12 mouse cellular contexts compared by ENCODE assay signal in genomic region chr10:80585581-80585980, GRCm38 (mm10). TPM values are rescaled to one million over a fixed set of nuclear protein-coding genes. Genes with fewer than 3 reads are reported as not detected.
DNase-seq lines count a peak whose midpoint lies in the region; ATAC-seq and TF ChIP-seq lines count a peak whose summit lies in the region.
"Had no signal": no experiment of that assay in that cellular context is flagged by ENCODE, and none has a peak within 500 bp of the region (broad histone marks: within the 10 kb centered on the region; RNA-seq: fewer than 3 reads in every experiment).

No protein-coding gene starts in this region.

- no peaks in the 10 kb centered on the region for H3K27me3 ChIP-seq in heart, adult 2 months (ENCODE audit: control insufficient read depth, insufficient read depth, low read length)
- H3K27me3 ChIP-seq in embryonic facial prominence, embryonic 10.5 days (replicated peaks; ENCODE audit: low read depth, poor library complexity, severe bottlenecking): no peaks in the 10 kb centered on the region
- no peaks in the 10 kb centered on the region for H3K27me3 ChIP-seq in limb, embryonic 11.5 days (ENCODE audit: control insufficient read depth, insufficient read depth, low read length)

- 82% methylated on average over 8 of the region's 8 CpGs for WGBS in heart, adult 2 months
- WGBS in embryonic facial prominence, embryonic 10.5 days: 95% methylated on average over 8 of the region's 8 CpGs
- 96% methylated on average over 8 of the region's 8 CpGs for WGBS in limb, embryonic 11.5 days

- H3K36me3 ChIP-seq in heart, adult 2 months (ENCODE audit: control insufficient read depth, insufficient read depth, low read length): no peaks in the 10 kb centered on the region
- H3K36me3 ChIP-seq in embryonic facial prominence, embryonic 10.5 days (replicated peaks): peaks cover 56% of the 10 kb centered on the region
- H3K36me3 ChIP-seq in limb, embryonic 11.5 days (ENCODE audit: control insufficient read depth, insufficient read depth, low read length): peaks cover 10% of the 10 kb centered on the region

- no peak for TF ChIP-seq POLR2A in heart, adult 2 months (IDR thresholded peaks at IDR 0.05; ENCODE audit: insufficient read depth, low read depth, low read length)

- H3K79me2 ChIP-seq in heart, adult 2 months (replicated peaks; ENCODE audit: control insufficient read depth, insufficient read depth, low read length): peaks cover 5% of the 10 kb centered on the region; the same call in 1 of the 2 replicates

- no peaks in the 10 kb centered on the region for H3K9me3 ChIP-seq in embryonic facial prominence, embryonic 10.5 days
- H3K9me3 ChIP-seq in limb, embryonic 11.5 days (ENCODE audit: control insufficient read depth, low read length): no peaks in the 10 kb centered on the region

- no peak for ATAC-seq in limb, embryonic 11.5 days (ENCODE audit: insufficient number of reproducible peaks, low FRiP score, low TSS enrichment, low read depth)

- intact Hi-C loops in heart, adult 2 months (cut with DNase I): no loop called here
- intact Hi-C loops in heart, postnatal 14 days (cut with DNase I): no loop called here
- intact Hi-C loops in gastrocnemius, postnatal 14 days (cut with DNase I; ENCODE audit: low total_unique reads): no loop called here

- DNase-seq in heart, adult 2 months: no peak
- DNase-seq in heart, postnatal 14 days: no peak
- peak; percentile 15 for DNase-seq in layer of hippocampus, adult 9-11 months
- no peak for DNase-seq in layer of hippocampus, postnatal 14 days (ENCODE audit: low spot score in 2 of 2)
- DNase-seq in embryonic facial prominence, embryonic 10.5 days (ENCODE audit: low spot score): no peak
- no peak for DNase-seq in limb, embryonic 11.5 days (ENCODE audit: low spot score)
- no peak for DNase-seq in ovary, adult 18-20 months (ENCODE audit: low spot score)
- no peak for DNase-seq in gastrocnemius, postnatal 14 days
- DNase-seq: adrenal gland, postnatal 14 days; lung, adult 18-20 months; right cerebral cortex, postnatal 25 days had no signal

- no peak for TF ChIP-seq EP300 in heart, adult 2 months (IDR thresholded peaks at IDR 0.05; ENCODE audit: insufficient read depth, low read depth, low read length)

- H3K4me1 ChIP-seq in heart, adult 2 months (ENCODE audit: control insufficient read depth, insufficient read depth, low read length): peaks cover 25% of the 10 kb centered on the region
- peaks cover 53% of the 10 kb centered on the region for H3K4me1 ChIP-seq in embryonic facial prominence, embryonic 10.5 days
- peaks cover 13% of the 10 kb centered on the region for H3K4me1 ChIP-seq in limb, embryonic 11.5 days (ENCODE audit: control insufficient read depth, insufficient read depth, low read length)

- H3K9ac ChIP-seq in heart, adult 2 months (ENCODE audit: low read depth, low read length): no peak overlapping the region
- H3K9ac ChIP-seq in limb, embryonic 11.5 days (ENCODE audit: low read length): no peak overlapping the region; the same call in 1 of the 2 replicates

- peak overlapping the region; percentile 84 for H3K27ac ChIP-seq in heart, adult 2 months
- H3K27ac ChIP-seq in embryonic facial prominence, embryonic 10.5 days (replicated peaks): no peak overlapping the region; the same call in 1 of the 2 replicates
- H3K27ac ChIP-seq in limb, embryonic 11.5 days (replicated peaks; ENCODE audit: low read depth, low read length): no peak overlapping the region

- H3K4me3 ChIP-seq in heart, adult 2 months: peak overlapping the region; percentile 37; the same call in 1 of the 2 replicates
- H3K4me3 ChIP-seq in embryonic facial prominence, embryonic 10.5 days: peak overlapping the region; percentile 35
- no peak overlapping the region for H3K4me3 ChIP-seq in limb, embryonic 11.5 days (ENCODE audit: low read depth, low read length)

- no peak for TF ChIP-seq CTCF in heart, adult 2 months (IDR thresholded peaks at IDR 0.05)

- 0 out of 2 replicates have a peak overlapping the region, but pooled peaks have one; percentile 4 for H3K4me2 ChIP-seq in limb, embryonic 11.5 days (ENCODE audit: low read depth, severe bottlenecking)

RNA-seq across cellular contexts. Expression of gene Abhd17a, which starts 4.6 kb away (rescaled TPM):
- 10 to 100 TPM; 40.2 to 46.9 TPM for total RNA-seq in heart, adult 2 months (2021)
- 67.3 and 80.0 TPM in 2 replicates for polyA plus RNA-seq in heart, adult 2 months (2012; rRNA removed)
- 10 to 100 TPM; 73.0 to 75.1 TPM for total RNA-seq in heart, postnatal 14 days (2021)
- total RNA-seq in layer of hippocampus, postnatal 14 days (2021): 100 to 1,000 TPM; 189 to 197 TPM
- 79.8 and 84.9 TPM in 2 replicates for polyA plus RNA-seq in embryonic facial prominence, embryonic 10.5 days (2016; fragmentation: Nextera tagmentation; extraction: Ambion mirVana)
- 114 and 121 TPM in 2 replicates for polyA plus RNA-seq in limb, embryonic 11.5 days (2014; fragmentation: Nextera tagmentation; extraction: Ambion mirVana)
- 10 to 100 TPM; 55.8 to 57.1 TPM for total RNA-seq in gastrocnemius, postnatal 14 days (2021)

RNA-seq across cellular contexts. Expression of gene Klf16, which starts 8.5 kb away (rescaled TPM):
- total RNA-seq in heart, adult 2 months (2021): 1 to 10 TPM; 4.0 to 4.4 TPM
- polyA plus RNA-seq in heart, adult 2 months (2012; rRNA removed): 3.6 and 5.5 TPM in 2 replicates
- total RNA-seq in heart, postnatal 14 days (2021): 1 to 10 TPM; 4.5 to 4.7 TPM
- total RNA-seq in layer of hippocampus, postnatal 14 days (2021): 10 to 100 TPM; 40.1 to 44.3 TPM
- polyA plus RNA-seq in embryonic facial prominence, embryonic 10.5 days (2016; fragmentation: Nextera tagmentation; extraction: Ambion mirVana): 8.5 TPM in 2 replicates
- polyA plus RNA-seq in limb, embryonic 11.5 days (2014; fragmentation: Nextera tagmentation; extraction: Ambion mirVana): 5.7 and 6.6 TPM in 2 replicates
- 1 to 10 TPM; 2.1 to 2.7 TPM for total RNA-seq in gastrocnemius, postnatal 14 days (2021)

RNA-seq across cellular contexts. Expression of gene Scamp4, which starts 17.1 kb away (rescaled TPM):
- total RNA-seq in heart, adult 2 months (2021): 10 to 100 TPM; 20.8 to 26.9 TPM
- polyA plus RNA-seq in heart, adult 2 months (2012; rRNA removed): 58.9 and 60.5 TPM in 2 replicates
- 10 to 100 TPM; 19.8 to 23.5 TPM for total RNA-seq in heart, postnatal 14 days (2021)
- total RNA-seq in layer of hippocampus, postnatal 14 days (2021): 10 to 100 TPM; 38.5 to 40.7 TPM
- polyA plus RNA-seq in embryonic facial prominence, embryonic 10.5 days (2016; fragmentation: Nextera tagmentation; extraction: Ambion mirVana): 84.8 and 88.2 TPM in 2 replicates
- polyA plus RNA-seq in limb, embryonic 11.5 days (2014; fragmentation: Nextera tagmentation; extraction: Ambion mirVana): 68.8 and 73.0 TPM in 2 replicates
- 10 to 100 TPM; 18.3 to 22.0 TPM for total RNA-seq in gastrocnemius, postnatal 14 days (2021)

RNA-seq across cellular contexts. Expression of gene Adat3, which starts 17.1 kb away (rescaled TPM):
- total RNA-seq in heart, adult 2 months (2021): 1 to 10 TPM in 1 of 2 experiments, under 1 TPM in 1; 0.60 to 1.1 TPM
- 1.0 and 2.5 TPM in 2 replicates for polyA plus RNA-seq in heart, adult 2 months (2012; rRNA removed)
- total RNA-seq in heart, postnatal 14 days (2021): 1 to 10 TPM; 1.6 to 1.8 TPM
- 1 to 10 TPM; 2.3 to 2.8 TPM for total RNA-seq in layer of hippocampus, postnatal 14 days (2021)
- 10.9 and 14.1 TPM in 2 replicates for polyA plus RNA-seq in embryonic facial prominence, embryonic 10.5 days (2016; fragmentation: Nextera tagmentation; extraction: Ambion mirVana)
- polyA plus RNA-seq in limb, embryonic 11.5 days (2014; fragmentation: Nextera tagmentation; extraction: Ambion mirVana): 9.7 and 9.8 TPM in 2 replicates
- 1 to 10 TPM; 1.2 to 1.5 TPM for total RNA-seq in gastrocnemius, postnatal 14 days (2021)
- total RNA-seq: hematopoietic stem cell, adult 5-6 weeks had no signal

RNA-seq across cellular contexts. Expression of gene Gm49322, which starts 20.2 kb away (rescaled TPM):
- under 1 TPM; 0.34 to 0.39 TPM for total RNA-seq in heart, adult 2 months (2021)
- polyA plus RNA-seq in heart, adult 2 months (2012; rRNA removed): 0.62 and 2.0 TPM in 2 replicates
- total RNA-seq in heart, postnatal 14 days (2021): under 1 TPM; 0.55 to 0.71 TPM
- total RNA-seq in layer of hippocampus, postnatal 14 days (2021): 1 to 10 TPM; 2.5 to 2.8 TPM
- 5.7 and 6.4 TPM in 2 replicates for polyA plus RNA-seq in embryonic facial prominence, embryonic 10.5 days (2016; fragmentation: Nextera tagmentation; extraction: Ambion mirVana)
- 2.1 and 2.6 TPM in 2 replicates for polyA plus RNA-seq in limb, embryonic 11.5 days (2014; fragmentation: Nextera tagmentation; extraction: Ambion mirVana)
- total RNA-seq in gastrocnemius, postnatal 14 days (2021): under 1 TPM; 0.18 to 0.27 TPM

Comparison
In these comparisons a context has a peak if more than half of its experiments do, and no peak if none do; other contexts are left out.
1. RNA of gene Klf16, which starts 8.5 kb away (total RNA-seq): 40.1 to 44.3 TPM in layer of hippocampus, postnatal 14 days; 4.5 to 4.7 TPM in heart, postnatal 14 days, 4.0 to 4.4 TPM in heart, adult 2 months and 2.1 to 2.7 TPM in gastrocnemius, postnatal 14 days; every median in the first group is over 4 times any median in the second.